Mouse (Mus musculus): ENCODE results near the gene 1520401A03Rik. TPM values are rescaled to one million over a fixed set of nuclear protein-coding genes. Genes with fewer than 3 reads are reported as not detected.

1520401A03Rik gene
- polyA plus RNA-seq, 1 experiment from 2014 or later: 0.15 TPM

GRCm38 (mm10) chr17:23726758-23727142 is 4.2 kb upstream of the 1520401A03Rik start:
- under 1% methylated on average over 20 of the region's 20 CpGs for WGBS (ENCODE audit: insufficient replicate concordance)
- H3K27me3 ChIP-seq: peaks cover 5% of the 10 kb centered on the region; the same call in 1 of the 2 replicates
- H3K4me2 ChIP-seq: peak overlapping the region; percentile 76
- H3K9me3 ChIP-seq (replicated peaks): no peaks in the 10 kb centered on the region
- no peaks in the 10 kb centered on the region for H3K36me3 ChIP-seq (replicated peaks)
- peak overlapping the region; percentile 79 for H3K4me3 ChIP-seq (replicated peaks)
- H3K4me1 ChIP-seq (replicated peaks): peaks cover 30% of the 10 kb centered on the region
- H3K27ac ChIP-seq (replicated peaks): peak overlapping the region; percentile 90
- H3K9ac ChIP-seq: peak overlapping the region; percentile 81
- ATAC-seq (ENCODE audit: insufficient read depth): peak; percentile 87

- Histone ChIP-seq H3K4me2 (peak within 1 kb of the TSS; percentile 76), H3K27me3 (peaks cover 5% of the 10 kb centered on the region; the same call in 1 of the 2 replicates), H3K4me3 (replicated peaks) (peak within 1 kb of the TSS; percentile 79), H3K9me3 (replicated peaks) (no peaks in the 10 kb centered on the region), H3K9ac (peak within 1 kb of the TSS; percentile 81), H3K27ac (replicated peaks) (peak within 1 kb of the TSS; percentile 90), H3K4me1 (replicated peaks) (peaks cover 30% of the 10 kb centered on the region), H3K36me3 (replicated peaks) (no peaks in the 10 kb centered on the region)
- peak; percentile 88 for ATAC-seq (ENCODE audit: insufficient read depth)
- WGBS (ENCODE audit: insufficient replicate concordance): 2% methylated on average over 72 of the region's 73 CpGs
Observed at GRCm38 (mm10) chr17:23725999-23726757, 3.6 kb upstream of the 1520401A03Rik start, which contains the start of gene Pkmyt1. Gene Pkmyt1, plus strand, starts transcription at chr17:23726336.

- Histone ChIP-seq H3K9me3 (replicated peaks) (no peaks in the 10 kb centered on the region), H3K27me3 (peaks cover 9% of the 10 kb centered on the region; the same call in 1 of the 2 replicates), H3K4me2 (peak overlapping the region; percentile 76), H3K27ac (replicated peaks) (peak overlapping the region; percentile 80), H3K4me3 (replicated peaks) (peak overlapping the region; percentile 79), H3K4me1 (replicated peaks) (peaks cover 30% of the 10 kb centered on the region), H3K36me3 (replicated peaks) (no peaks in the 10 kb centered on the region), H3K9ac (peak overlapping the region; percentile 63)
- 40% methylated on average over 4 of the region's 4 CpGs for WGBS (ENCODE audit: insufficient replicate concordance)
- no peak for ATAC-seq (ENCODE audit: insufficient read depth)
Observed at GRCm38 (mm10) chr17:23725477-23725876, 2.9 kb upstream of the 1520401A03Rik start.

GRCm38 (mm10) chr17:23721886-23722285 is 697 bp downstream of the 1520401A03Rik start:
- no peak for ATAC-seq (ENCODE audit: insufficient read depth)
- whole genome bisulfite sequencing (ENCODE audit: insufficient replicate concordance): 64% methylated on average over 2 of the region's 2 CpGs

GRCm38 (mm10) chr17:23719455-23719854 is 3.1 kb downstream of the 1520401A03Rik start:
- WGBS (ENCODE audit: insufficient replicate concordance): 23% methylated on average over 1 of the region's 1 CpGs
- no peak overlapping the region for H3K27ac ChIP-seq (replicated peaks)
- no peak overlapping the region for H3K4me3 ChIP-seq (replicated peaks)
- no peaks in the 10 kb centered on the region for H3K9me3 ChIP-seq (replicated peaks)
- H3K27me3 ChIP-seq: peaks cover 20% of the 10 kb centered on the region
- no peaks in the 10 kb centered on the region for H3K4me1 ChIP-seq (replicated peaks)
- no peak overlapping the region for H3K4me2 ChIP-seq
- ATAC-seq (ENCODE audit: insufficient read depth): no peak
- H3K9ac ChIP-seq: no peak overlapping the region
- H3K36me3 ChIP-seq (replicated peaks): no peaks in the 10 kb centered on the region

More at GRCm38 (mm10) chr17:23721886-23722285, 697 bp downstream of the 1520401A03Rik start:
- H3K27ac ChIP-seq (replicated peaks): no peak overlapping the region
- H3K27me3 ChIP-seq: peaks cover 19% of the 10 kb centered on the region
- no peak overlapping the region for H3K4me2 ChIP-seq
- no peaks in the 10 kb centered on the region for H3K36me3 ChIP-seq (replicated peaks)
- H3K4me3 ChIP-seq (replicated peaks): no peak overlapping the region
- no peak overlapping the region for H3K9ac ChIP-seq
- no peaks in the 10 kb centered on the region for H3K9me3 ChIP-seq (replicated peaks)
- peaks cover 12% of the 10 kb centered on the region for H3K4me1 ChIP-seq (replicated peaks)

GRCm38 (mm10) chr17:23717003-23717402 is 5.6 kb downstream of the 1520401A03Rik start:
- Histone ChIP-seq H3K9me3 (replicated peaks) (no peaks in the 10 kb centered on the region), H3K27me3 (peaks cover 21% of the 10 kb centered on the region), H3K4me1 (replicated peaks) (no peaks in the 10 kb centered on the region), H3K27ac (replicated peaks) (no peak overlapping the region), H3K4me2 (no peak overlapping the region), H3K9ac (no peak overlapping the region), H3K4me3 (replicated peaks) (no peak overlapping the region), H3K36me3 (replicated peaks) (no peaks in the 10 kb centered on the region)
- ATAC-seq (ENCODE audit: insufficient read depth): no peak
- WGBS (ENCODE audit: insufficient replicate concordance): 29% methylated on average over 2 of the region's 2 CpGs

- no peak for ATAC-seq (ENCODE audit: insufficient read depth)
- Histone ChIP-seq H3K27ac (replicated peaks) (no peak overlapping the region), H3K36me3 (replicated peaks) (no peaks in the 10 kb centered on the region), H3K4me3 (replicated peaks) (no peak overlapping the region), H3K27me3 (peaks cover 56% of the 10 kb centered on the region), H3K4me1 (replicated peaks) (no peaks in the 10 kb centered on the region), H3K9ac (no peak overlapping the region), H3K4me2 (no peak overlapping the region), H3K9me3 (replicated peaks) (no peaks in the 10 kb centered on the region)
- 0% methylated on average over 3 of the region's 3 CpGs for WGBS (ENCODE audit: insufficient replicate concordance)
Observed at GRCm38 (mm10) chr17:23706212-23706611, 16.4 kb downstream of the 1520401A03Rik start.

GRCm38 (mm10) chr17:23705525-23706104 is 17.0 kb downstream of the 1520401A03Rik start:
- H3K9me3 ChIP-seq (replicated peaks): no peaks in the 10 kb centered on the region
- H3K9ac ChIP-seq: no peak overlapping the region
- no peak overlapping the region for H3K4me2 ChIP-seq
- H3K4me3 ChIP-seq (replicated peaks): no peak overlapping the region
- H3K4me1 ChIP-seq (replicated peaks): no peaks in the 10 kb centered on the region
- H3K27ac ChIP-seq (replicated peaks): no peak overlapping the region
- H3K27me3 ChIP-seq: peaks cover 61% of the 10 kb centered on the region
- ATAC-seq (ENCODE audit: insufficient read depth): no peak
- no peaks in the 10 kb centered on the region for H3K36me3 ChIP-seq (replicated peaks)
- 68% methylated on average over 7 of the region's 7 CpGs for WGBS (ENCODE audit: insufficient replicate concordance)

GRCm38 (mm10) chr17:23704741-23705140 is 17.8 kb downstream of the 1520401A03Rik start:
- no peaks in the 10 kb centered on the region for H3K9me3 ChIP-seq (replicated peaks)
- no peak for ATAC-seq (ENCODE audit: insufficient read depth)
- no peak overlapping the region for H3K27ac ChIP-seq (replicated peaks)
- H3K4me2 ChIP-seq: no peak overlapping the region
- peaks cover under 1% of the 10 kb centered on the region; the same call in 1 of the 2 replicates for H3K4me1 ChIP-seq (replicated peaks)
- H3K9ac ChIP-seq: no peak overlapping the region
- peaks cover 61% of the 10 kb centered on the region for H3K27me3 ChIP-seq
- no peaks in the 10 kb centered on the region for H3K36me3 ChIP-seq (replicated peaks)
- 53% methylated on average over 7 of the region's 7 CpGs for WGBS (ENCODE audit: insufficient replicate concordance)
- no peak overlapping the region for H3K4me3 ChIP-seq (replicated peaks)

- H3K4me3 ChIP-seq (replicated peaks): no peak overlapping the region
- H3K9me3 ChIP-seq (replicated peaks): no peaks in the 10 kb centered on the region
- no peaks in the 10 kb centered on the region for H3K36me3 ChIP-seq (replicated peaks)
- H3K27me3 ChIP-seq: peaks cover 73% of the 10 kb centered on the region
- ATAC-seq (ENCODE audit: insufficient read depth): no peak
- H3K4me2 ChIP-seq: no peak overlapping the region
- H3K4me1 ChIP-seq (replicated peaks): peaks cover 9% of the 10 kb centered on the region
- H3K9ac ChIP-seq: no peak overlapping the region
- H3K27ac ChIP-seq (replicated peaks): no peak overlapping the region
- WGBS (ENCODE audit: insufficient replicate concordance): 67% methylated on average over 9 of the region's 9 CpGs
Observed at GRCm38 (mm10) chr17:23703301-23703700, 19.3 kb downstream of the 1520401A03Rik start.

- Histone ChIP-seq H3K9ac (no peak overlapping the region), H3K4me2 (peak overlapping the region; percentile 89), H3K4me3 (replicated peaks) (peak overlapping the region; percentile 60), H3K36me3 (replicated peaks) (no peaks in the 10 kb centered on the region), H3K4me1 (replicated peaks) (peaks cover 9% of the 10 kb centered on the region), H3K9me3 (replicated peaks) (no peaks in the 10 kb centered on the region), H3K27me3 (peaks cover 87% of the 10 kb centered on the region), H3K27ac (replicated peaks) (no peak overlapping the region)
- 2% methylated on average over 25 of the region's 28 CpGs for WGBS (ENCODE audit: insufficient replicate concordance)
- ATAC-seq (ENCODE audit: insufficient read depth): peak; percentile 84
Observed at GRCm38 (mm10) chr17:23700079-23700478, 22.5 kb downstream of the 1520401A03Rik start.

Data from liver, embryonic 15.5 days (tissue).